Mouse (Mus musculus) heart, adult 18-20 months (tissue): Measurements from ENCODE around the gene Taf6l. TPM values are rescaled to one million over a fixed set of nuclear protein-coding genes. Genes with fewer than 3 reads are reported as not detected.

Experiments
- DNase-seq, 2 experiments: peaks; one replicate each; pipeline ENCODE4 v3.0.0; 2021 to 2022; ENCODE audit warnings: mixed read lengths in 1 of 2
- total RNA-seq, 2 experiments: library from RNA; stranded (reverse); gene quantifications; 2 replicates each; pipeline ENCODE4 v1.2.3; 2021

The Taf6l gene
- total RNA-seq, 2 experiments from 2014 or later, result 7.2 to 8.6 TPM

DNA sequence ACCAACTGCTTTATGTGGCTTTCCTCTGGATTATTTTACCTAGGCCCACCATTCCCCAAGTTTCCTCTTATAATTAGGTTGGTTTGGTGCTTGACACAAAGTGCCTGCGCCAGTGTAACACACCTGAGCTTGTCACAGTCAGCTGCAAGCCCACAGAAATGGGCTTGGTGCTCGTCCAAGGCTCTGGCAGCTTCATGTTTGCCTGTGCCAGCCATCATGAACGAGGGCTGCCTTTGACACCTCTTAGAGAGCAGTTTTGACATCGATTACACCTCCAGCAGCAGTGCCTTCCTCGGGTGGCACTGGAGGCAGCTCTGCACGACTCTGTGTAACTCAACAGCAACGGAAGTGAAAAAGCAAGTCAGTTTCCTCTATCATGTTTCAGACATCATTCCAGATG is 4.0 kb upstream of the Taf6l start:
- DNase-seq, result no peak

DNA sequence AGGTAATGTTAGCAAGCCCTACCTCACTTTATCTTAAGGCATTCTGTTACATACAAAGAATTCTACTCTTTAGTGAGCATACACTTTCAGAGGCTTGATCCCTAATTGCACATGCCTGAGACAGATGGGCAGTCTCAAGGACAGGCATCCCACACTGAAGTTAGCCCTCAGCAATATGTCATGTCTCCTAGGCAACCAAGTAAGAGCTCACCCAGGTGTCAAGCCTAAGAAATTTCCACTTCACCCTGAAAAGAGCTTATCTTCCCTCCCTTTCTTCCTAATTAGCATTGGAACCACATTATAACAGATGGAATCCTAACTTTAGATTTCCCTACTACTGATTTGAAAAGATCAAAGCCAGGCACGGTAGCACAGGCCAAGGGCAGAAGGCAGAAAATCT is 3.0 kb upstream of the Taf6l start:
- no peak for DNase-seq

DNA sequence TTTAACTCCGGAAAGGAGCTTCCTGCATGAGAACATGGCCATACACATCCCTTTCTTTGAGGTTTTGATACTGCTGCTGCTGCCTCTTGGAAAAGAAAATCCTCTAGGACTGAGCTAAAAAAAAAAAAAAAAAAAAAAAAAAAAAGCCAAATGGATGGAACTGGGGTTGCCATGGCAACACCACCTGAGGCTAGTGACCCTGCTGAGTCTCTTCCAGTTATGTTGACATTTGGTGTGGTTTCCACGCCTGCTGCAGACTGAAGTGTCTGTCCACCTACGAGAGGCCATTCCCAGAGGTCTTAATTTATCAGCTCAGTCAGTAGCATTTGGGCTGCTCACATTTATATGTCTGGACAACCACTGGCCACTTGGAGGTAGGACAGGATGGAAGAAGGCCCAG is 2.3 kb upstream of the Taf6l start:
- DNase-seq, result no peak

DNA sequence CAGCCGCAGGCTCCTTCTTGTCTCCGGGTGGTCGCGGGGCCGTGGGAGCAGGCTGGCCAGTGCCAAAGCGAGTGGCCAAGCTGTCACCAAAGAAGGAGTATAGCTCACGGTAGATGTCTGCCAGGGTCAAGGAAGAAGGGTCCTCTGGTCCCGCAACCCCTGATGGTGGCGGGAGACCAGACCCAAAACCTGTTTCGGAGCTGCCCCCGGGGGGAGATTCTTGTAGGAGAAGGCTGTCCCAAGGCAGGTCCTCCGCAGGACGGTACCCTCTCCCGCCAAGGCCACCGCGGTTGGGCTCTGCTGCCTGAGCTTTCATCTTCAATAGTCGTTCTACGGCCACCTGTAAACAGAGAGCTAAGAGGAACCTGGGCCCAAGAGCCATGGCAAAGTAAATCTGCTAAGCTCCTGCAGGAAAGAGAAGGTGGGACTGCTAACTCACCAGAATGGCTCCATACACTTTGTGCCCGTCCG is 11.2 kb downstream of the Taf6l start:
- no peak for DNase-seq

DNA sequence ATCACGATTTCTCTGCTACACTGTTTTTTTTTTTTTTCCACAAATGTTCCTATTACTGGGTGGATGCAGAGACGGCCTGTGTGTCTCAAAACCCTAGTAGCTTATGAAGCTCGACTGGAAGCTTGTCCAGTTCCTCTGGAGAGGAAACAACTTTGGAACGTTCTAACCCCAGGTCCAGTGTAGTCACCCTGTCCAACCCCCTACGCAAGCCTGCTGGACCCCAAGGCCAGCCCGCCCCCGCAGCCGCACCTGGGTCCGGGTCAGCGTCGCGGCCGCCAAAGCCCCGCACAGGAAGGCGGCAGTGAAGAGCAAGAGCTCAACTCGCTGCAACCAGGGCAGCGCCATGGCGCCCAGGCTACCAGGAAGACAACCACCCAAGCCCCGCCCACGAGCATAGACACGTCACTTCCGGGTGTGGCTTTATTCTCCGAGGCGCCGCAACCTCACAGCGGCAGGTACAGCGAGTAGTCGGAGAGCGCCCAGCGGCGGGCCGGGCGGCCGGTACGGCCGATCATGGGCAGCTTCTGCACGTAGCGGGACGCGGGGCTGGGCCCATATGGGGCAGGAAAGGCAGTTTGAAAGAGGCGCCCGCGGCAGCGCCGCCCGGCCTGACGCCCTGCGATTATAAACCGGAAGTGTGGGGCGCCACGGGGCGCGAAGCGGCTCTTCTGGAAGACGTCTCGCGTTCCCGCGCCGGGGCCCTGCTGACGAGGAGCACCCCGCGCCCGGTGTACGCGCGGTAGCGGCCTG is 12.0 kb downstream of the Taf6l start, which contains the start of gene Tmem179b:
Gene Tmem179b, minus strand, starts transcription at position 382 of the 750 bp plus-strand sequence.
- peak; percentile 95 to 99 for DNase-seq

DNA sequence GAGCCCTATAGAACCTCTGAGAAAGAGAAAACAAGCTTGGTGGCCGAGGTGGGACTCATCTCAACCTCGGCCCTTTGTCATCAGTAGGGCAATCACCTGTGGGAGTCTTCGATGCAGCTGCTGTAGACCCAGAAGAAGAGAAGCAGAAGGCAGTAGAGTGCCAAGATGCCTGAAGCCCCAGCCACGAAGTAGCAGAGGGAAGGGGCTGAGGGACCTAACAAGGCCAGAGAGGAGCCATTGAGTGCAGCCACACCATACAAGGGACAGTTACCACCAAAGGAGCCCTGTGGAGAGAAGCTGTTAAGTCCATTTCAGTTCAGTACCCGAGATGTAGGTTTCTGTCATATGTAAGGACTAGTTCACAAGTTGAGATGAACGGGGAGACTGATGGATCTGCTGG is 12.8 kb downstream of the Taf6l start:
- DNase-seq, result no peak

DNA sequence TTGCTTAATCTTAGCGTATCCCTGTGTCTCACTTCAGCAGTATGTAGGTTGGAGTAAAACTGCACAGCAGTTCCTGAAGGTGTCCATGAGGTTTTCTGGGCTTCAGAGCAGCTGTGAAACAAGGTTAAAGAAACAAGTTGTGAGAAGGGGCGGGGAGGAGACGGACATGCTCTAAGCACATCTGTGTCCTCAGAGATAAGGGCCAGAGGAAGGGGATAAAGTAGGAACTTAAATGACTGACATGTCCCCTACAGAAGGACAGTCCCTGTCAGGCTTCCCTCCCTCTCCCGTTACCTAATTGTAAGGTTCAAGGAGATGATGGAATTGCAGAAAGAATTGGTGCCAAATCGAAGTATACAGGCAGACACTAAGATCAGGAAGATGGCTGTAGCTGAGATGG is 13.2 kb downstream of the Taf6l start:
- no peak for DNase-seq

DNA sequence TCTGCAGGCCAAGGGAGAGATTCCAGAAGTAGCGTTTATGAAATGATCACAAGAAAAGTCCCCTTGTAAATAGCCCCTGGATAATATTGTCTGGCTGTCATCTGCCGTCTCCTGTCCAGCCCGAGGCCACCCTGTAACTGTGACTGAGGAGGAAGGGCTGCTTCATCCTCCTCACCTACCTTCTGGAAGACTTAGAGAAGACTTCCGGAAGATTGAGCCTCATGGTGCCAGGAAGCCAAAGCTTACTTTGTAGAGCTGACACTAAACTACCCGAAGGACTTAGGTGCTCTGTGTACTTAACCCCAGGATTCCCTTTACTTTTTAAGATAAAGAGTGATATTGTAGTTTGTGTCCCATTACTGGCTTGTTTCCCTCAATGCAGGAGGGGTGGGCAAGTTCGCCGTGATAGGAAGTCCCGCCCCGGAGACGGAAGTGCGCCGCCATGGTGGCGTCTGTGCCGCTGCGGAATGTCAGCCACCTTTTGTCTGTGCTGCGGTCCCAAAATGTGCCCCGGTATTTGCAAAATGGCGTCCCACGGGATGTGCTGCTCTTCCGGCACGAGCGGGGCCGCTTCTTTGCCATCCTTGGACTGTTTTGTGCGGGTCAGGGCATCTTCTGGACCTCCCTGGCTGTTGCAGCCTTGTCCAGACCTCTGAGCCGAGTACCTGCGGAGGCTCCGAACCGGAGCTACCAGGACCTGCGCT is 15.5 kb downstream of the Taf6l start, which contains the start of gene Tmem223:
Gene Tmem223, plus strand, starts transcription at position 430 of the 704 bp plus-strand sequence.
- peak; percentile 86 to 90 for DNase-seq

DNA sequence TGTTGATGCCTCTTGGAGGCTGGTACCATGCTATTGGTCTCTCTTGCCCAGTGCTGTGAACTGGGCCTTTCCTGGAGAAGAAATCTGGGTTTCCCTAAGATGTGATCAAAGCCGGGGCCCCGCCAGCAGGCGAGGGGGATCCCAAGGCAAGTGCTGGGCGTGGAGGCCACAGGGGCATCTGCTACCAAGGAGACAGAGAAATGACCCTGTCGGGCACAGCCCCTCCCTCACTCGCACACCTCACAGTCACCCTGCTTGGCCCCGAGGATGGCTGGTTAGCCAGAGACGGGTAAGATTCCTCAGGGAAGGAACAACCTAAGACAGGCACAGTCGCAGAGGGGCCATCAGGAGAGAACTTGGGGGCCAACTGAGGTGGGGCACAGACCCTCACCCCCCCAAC is 20.7 kb downstream of the Taf6l start:
- no peak for DNase-seq

DNA sequence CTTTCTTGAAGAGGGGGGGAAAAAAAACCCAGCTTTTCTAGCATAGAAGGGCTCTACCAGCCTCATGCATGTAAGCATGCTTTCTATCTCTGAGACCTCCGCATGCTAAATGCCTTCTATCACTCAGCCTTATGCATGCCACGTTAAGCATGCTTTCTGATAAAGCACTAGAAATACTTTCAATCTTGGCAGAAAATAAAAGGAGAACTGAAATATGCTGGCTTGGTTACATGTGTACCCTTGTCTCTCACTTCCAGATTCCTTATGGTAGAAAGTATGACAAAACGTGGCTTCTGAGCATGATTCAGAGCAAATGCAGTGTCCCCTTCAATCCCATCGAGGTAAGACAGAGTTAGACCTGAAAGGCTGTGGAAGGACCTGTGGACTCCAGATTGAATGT is 22.9 kb downstream of the Taf6l start:
- DNase-seq, result no peak

DNA sequence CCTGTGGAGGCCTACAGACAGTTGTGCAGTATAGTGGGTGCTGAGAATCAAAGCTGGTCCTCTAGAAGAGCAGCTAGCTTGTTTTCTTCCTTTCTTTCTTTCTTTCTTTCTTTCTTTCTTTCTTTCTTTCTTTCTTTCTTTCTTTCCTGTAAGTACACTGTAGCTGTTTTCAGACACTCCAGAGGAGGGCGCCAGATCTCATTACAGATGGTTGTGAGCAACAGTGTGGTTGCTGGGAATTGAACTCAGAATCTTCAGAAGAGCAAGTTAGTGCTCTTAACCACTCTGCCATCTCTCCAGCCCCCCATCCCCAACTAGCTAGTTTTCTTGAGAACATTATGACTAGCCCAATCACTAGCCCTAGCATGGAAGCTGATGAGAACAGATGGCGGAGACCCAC is 25.5 kb downstream of the Taf6l start:
- no peak for DNase-seq

DNA sequence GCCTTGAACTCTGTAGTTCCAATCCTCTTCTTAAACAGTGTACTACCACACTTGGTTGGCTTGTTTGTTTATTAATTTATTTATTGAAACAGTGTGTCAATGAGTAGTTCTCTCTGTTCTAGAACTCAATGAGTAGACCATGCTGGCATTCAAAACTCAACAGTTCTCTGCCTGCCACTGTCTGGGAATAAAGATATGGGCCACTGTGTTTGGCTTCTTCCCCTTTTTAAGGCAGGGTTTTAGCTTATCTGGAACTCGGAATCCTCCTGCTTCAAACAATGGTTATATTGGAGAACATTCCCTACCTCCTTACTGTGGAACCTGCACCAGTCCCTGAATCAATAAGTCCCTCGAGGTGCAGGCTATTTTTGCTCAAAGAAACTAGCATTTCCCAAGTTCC is 27.3 kb downstream of the Taf6l start:
- DNase-seq, result no peak

DNA sequence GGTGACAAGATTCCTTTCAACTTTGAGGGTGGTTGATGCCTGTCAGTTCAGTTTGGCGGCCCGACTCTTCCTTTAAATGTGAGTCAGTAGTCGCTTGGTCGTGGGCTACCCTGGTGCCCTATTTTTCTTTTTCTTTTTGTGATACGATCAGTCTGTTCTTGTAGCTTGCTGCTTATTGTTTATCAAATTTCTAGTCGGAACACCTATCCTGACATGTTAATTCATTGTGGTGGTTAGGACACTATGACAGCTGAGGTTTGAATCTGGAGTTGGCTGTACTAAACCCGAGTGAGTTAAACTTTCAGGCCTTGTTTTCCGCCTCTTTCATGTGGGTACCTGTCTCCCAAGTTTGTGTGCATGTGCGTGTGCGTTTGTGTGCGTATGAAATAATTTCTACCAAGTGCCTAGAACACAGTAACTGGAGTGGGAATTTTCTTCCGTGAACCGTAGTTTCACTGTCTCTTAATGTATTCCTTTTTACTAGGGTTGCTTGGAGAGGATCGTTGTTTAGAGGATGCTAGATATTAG is 28.7 kb downstream of the Taf6l start:
- no peak for DNase-seq

DNA sequence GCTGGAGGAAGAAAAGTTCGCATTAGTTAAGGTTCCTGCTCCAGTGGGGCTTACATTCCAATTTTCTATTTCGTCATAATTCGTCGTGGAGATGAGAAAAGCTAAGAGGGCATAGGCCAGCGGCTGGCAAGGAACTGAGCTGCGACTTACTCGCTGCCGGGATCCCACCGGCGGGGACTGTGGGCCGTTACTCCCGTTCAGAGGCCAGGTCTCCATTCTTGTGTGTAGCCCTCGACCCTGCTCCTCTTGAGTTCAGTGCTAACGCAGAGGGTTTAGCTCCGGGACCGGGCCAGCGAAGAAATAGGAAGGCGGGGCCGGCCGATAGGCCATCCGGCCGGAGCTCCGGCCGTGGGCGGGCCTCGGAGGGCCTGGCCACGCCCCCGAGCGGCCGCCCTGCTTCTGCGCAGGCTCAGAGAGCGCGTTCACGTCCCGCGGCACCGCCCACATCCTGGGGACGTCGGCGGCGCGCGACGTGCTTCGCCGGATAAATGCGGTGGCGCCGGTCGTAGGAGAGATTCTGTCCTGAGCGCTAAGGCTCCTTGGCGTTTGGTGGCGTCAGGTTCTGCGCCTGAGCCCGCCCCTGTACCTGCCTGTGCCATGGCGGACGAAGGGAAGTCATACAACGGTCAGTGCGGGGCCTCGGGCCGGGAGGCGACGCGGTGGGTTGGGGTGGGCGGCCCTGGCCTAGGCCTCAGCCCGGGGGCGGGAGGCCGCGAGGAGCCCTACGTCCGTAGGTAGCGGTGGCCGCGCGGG is 29.4 kb downstream of the Taf6l start, which contains the start of gene Nxf1:
Gene Nxf1, plus strand, starts transcription at position 439 of the 753 bp plus-strand sequence.
- DNase-seq, result peak; percentile 93 to 95

DNA sequence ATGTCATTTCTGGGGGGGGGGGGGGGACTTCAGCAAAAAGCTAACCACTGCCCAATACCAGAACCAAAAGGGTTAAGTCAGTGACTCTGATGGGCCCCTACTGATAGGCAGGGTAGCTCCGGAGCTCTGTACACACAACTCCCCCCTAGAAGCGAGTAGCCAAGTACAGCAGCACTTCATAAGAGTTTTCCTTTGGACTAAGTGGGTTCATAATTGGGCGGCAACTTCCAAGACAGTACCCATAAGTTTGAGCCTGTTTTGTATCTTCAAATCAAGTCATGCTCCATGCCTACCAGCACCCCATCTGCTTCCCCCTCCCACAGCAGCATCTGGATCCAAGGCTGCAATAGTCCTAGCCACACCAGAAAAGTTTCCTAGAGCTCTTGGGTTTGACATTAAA is 30.6 kb downstream of the Taf6l start:
- no peak for DNase-seq

DNA sequence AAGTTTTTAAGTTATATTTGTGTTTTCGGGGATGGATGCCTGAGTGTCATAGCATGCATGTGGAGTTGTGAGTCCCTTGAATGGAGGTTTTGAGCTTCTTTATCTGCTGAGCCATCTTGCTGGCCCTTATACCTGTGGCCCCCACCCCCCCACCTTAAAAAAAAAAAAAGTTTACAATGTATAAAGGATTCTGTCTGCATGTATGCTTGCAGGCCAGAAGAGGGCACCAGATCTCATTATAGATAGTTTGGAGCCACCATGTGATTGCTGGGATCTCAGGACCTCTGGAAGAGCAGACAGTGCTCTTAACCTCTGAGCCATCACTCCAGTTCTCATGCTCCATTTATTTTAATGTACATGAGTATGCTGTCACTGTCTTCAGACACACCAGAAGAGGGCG is 38.8 kb downstream of the Taf6l start:
- DNase-seq, result no peak

DNA sequence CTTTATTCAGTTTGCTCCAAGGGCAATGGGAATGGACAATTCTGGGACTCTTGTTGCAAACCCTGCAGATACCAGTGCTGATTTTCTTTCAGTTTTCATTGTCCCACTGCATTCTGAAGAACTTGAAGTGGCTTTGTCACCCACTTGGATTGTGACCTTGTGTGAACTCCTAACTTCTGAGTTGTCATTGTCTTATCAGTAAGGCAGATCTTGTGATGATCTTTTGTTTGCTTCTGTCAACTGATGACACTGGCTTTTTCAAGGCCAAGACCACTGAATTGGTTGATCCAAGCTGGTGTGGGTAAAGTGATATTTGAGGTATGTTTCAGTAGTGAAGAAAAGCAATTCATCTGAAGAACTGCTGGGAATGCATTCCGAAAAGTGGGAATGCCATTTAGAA is 40.8 kb downstream of the Taf6l start:
- no peak for DNase-seq

DNA sequence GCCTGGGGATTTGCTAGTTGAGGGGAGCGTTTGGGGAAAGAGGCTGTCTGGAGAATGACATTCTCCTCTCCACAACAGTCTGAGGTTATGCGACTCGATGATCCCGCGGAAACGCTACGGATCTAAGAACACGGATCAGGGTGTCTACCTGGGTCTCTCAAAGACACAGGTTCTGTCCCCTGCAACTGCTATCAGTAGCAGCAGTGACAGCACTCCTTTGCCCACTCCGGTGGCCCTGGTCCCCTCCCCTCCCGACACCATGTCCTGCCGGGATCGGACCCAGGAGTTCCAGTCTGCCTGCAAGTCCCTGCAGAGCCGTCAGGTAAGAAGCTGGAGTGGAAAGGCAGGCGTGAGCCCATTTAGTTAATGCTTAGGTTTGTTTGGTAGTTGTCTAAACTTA is 44.0 kb downstream of the Taf6l start:
- no peak for DNase-seq

DNA sequence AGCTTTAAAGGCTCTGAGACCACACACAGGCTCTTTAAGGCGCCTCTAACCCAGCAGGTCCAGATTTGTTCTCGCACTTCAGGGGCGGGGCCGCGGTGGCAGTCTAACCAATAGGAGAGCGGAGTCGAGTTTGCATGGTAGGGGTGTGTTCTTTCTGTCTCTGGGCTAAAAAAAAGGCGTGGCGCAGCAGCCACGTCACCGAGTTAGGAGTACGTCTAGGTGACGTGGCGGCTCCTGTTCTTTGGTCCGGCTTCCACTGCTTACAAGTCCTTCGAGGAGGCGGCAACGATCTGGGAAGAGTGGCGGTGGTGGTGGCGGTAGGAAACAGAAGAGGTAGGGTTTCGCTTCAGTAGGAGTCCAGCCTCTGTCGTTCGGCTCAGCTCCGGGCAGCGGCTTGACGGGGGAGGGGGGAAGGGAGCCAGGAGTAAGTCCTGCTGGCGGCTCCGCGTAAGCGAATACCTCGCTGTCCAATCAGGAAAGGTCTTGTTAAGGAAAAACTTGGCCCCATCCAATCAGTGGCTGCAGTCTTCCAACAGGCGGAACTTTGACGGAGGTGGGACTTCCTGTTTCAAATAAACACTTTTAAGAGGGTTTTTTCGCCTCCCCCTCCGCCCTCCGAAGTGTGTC is 44.9 kb downstream of the Taf6l start, which contains the start of gene Stx5a:
Gene Stx5a, plus strand, starts transcription at position 171 of the 627 bp plus-strand sequence.
- peak; percentile 96 to 98 for DNase-seq

DNA sequence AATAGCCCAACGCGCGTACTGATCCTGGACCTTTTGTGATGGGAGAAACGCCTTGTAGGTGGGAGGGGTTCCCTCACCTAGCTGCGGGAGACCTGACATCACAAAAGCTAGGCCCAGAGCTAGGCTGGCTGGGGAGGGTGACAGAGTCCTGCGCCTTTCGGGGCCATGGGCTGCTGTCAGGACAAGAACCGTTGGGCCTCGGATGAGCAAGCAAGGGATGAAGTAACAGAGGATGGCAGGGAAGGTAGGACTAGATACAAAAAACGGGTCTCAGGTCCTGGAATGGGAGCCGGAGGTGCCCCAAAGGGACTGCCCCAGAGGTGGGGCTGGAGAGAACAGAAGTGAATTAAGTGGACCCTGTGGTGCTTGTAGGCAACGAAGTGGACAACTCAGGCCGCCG is 45.6 kb downstream of the Taf6l start, which contains the start of gene 1700092M07Rik:
Gene 1700092M07Rik, plus strand, starts transcription at position 116 of the 400 bp plus-strand sequence.
- DNase-seq, result peak in 1 of 2 experiments; percentile 8

DNA sequence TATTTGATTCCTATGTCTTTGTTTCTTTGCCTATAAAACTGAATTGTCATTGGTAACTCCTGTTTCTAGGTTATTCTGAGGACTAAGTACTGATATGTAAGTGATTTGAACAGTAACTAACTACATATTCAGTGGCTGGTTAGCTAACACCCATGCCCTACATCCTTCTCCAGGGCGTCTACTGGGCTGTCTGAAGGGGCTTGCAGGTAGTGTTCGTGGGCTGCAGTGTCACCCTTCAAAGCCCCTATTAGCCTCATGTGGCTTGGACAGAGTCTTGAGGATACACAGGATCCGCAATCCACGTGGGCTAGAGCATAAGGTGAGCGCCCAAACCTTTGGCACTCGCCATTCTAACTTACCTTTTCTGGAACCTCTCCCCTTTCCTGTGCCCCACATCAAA is 46.6 kb downstream of the Taf6l start:
- DNase-seq, result no peak

DNA sequence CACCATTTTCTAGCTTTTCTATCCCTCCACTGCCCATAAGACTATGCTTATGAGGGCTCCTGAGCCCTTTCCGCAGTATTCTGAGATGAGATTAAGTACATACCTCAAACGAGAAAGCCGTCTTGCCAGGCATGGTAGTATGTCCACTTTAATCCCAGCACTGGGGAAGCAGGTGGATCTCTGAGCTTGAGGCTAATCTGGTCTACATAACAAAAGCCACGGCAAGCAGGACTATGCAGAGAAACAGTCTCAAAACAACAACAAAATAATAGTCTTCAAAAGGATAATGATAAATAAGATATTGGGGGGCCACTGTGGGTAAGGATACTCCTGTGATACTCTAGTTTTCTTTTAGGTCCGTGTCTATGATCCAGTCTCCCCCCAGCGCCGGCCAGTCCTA is 47.3 kb downstream of the Taf6l start:
- no peak for DNase-seq
